Mouse (Mus musculus): ENCODE measurements around the gene Patl2. TPM values are rescaled to one million over a fixed set of nuclear protein-coding genes. Genes with fewer than 3 reads are reported as not detected.

Patl2 gene
- polyA plus RNA-seq, 1 experiment from 2014 or later, result not detected

DNA sequence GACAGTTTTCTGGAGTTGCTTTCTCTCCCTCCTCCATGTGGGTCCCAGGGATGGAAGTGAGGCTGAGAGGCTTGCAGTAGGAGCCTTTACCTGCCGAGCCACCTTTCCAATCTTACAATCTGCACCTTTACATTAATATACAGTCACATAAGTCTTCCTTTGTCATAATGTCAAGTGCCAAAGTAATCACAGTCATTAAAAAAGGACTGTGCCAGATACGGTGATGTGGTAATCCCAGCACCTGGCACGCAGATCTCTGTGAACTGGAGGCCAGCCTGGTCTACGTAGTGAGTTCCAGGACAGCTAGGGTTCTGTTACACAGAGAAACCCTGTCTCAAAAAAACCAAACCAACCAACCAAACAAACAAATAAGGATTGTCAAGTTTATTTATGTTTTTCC is 92.1 kb downstream of the Patl2 start:
- 96% methylated on average over 4 of the region's 4 CpGs for WGBS
- H3K9me3 ChIP-seq (replicated peaks), result no peaks in the 10 kb centered on the region
- ATAC-seq (replicated peaks; ENCODE audit: low FRiP score), result no peak
- peaks cover 93% of the 10 kb centered on the region for H3K36me3 ChIP-seq
- no peaks in the 10 kb centered on the region for H3K4me1 ChIP-seq
- H3K27ac ChIP-seq, result no peak overlapping the region
- H3K4me2 ChIP-seq, result no peak overlapping the region
- no peaks in the 10 kb centered on the region for H3K27me3 ChIP-seq
- no peak overlapping the region for H3K9ac ChIP-seq
- no peak overlapping the region for H3K4me3 ChIP-seq (replicated peaks)

DNA sequence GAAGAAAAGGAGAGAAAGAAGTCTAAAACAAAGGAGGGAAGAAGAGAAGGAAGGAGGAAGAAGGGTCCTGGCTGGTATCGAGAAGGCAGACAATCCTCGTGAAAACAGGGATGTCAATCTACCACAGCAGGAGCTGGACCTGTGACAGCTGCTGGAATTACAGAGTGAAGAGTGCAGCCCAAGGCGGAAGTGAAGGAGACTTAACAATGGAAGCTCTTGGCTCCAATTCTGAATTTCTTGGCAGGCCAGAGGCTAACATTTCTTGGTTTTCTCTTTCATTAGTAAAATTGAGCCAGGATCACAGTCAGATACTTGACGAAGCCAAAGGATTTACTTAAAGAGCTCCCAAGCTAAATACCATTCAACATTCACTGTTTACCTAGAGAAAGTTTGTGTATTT is 99.5 kb downstream of the Patl2 start:
- Histone ChIP-seq H3K4me2 (no peak overlapping the region), H3K9ac (no peak overlapping the region), H3K9me3 (replicated peaks) (no peaks in the 10 kb centered on the region), H3K4me1 (peaks cover 6% of the 10 kb centered on the region), H3K4me3 (replicated peaks) (no peak overlapping the region), H3K27ac (no peak overlapping the region), H3K27me3 (no peaks in the 10 kb centered on the region), H3K36me3 (peaks cover 78% of the 10 kb centered on the region)
- WGBS, result 80% methylated on average over 4 of the region's 4 CpGs
- ATAC-seq (replicated peaks; ENCODE audit: low FRiP score), result no peak

DNA sequence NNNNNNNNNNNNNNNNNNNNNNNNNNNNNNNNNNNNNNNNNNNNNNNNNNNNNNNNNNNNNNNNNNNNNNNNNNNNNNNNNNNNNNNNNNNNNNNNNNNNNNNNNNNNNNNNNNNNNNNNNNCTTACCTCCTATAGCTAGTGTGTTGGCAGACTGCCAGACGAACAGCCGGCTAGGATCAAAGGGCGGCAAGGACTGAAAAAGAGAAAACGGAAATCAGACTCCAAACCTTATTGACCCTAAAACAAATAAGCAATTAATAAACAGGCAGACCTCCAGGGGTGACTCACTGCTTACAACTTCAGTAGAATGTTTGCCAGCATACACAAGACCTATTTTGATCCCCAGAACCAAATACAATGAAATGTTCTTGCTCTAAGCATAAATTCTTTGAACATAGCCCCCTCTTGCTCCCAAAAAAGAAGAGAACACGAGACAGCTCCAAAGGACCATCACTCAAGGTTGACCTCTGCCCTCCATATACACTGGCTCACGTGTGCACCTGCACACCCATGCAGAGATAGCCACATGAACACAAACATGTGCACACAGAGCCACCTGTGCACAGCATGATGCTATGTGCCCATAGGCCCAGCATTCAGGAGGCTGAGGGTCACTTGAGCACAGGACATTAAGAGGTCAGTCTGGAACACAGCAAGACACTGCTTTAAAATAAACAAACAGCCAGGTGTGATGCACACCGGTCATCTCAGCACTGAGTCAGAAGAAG is 104.1 kb downstream of the Patl2 start:
- 31% methylated on average over 7 of the region's 7 CpGs for WGBS
- H3K4me2 ChIP-seq, result no peak overlapping the region
- ATAC-seq (replicated peaks; ENCODE audit: low FRiP score), result 0 out of 2 replicates have a peak, but pooled peaks have one; percentile 46
- H3K27ac ChIP-seq, result 0 out of 2 replicates have a peak overlapping the region, but pooled peaks have one; percentile 27
- peaks cover 70% of the 10 kb centered on the region for H3K36me3 ChIP-seq
- peaks cover 6% of the 10 kb centered on the region for H3K4me1 ChIP-seq
- no peaks in the 10 kb centered on the region for H3K27me3 ChIP-seq
- H3K9me3 ChIP-seq (replicated peaks), result no peaks in the 10 kb centered on the region
- no peak overlapping the region for H3K9ac ChIP-seq
- no peak overlapping the region for H3K4me3 ChIP-seq (replicated peaks)

Other genes with a start within 250 kb of the Patl2 start
- 54.0 and 58.2 TPM in 2 replicates for gene Ctdspl2, start 230.2 kb downstream of the Patl2 start, polyA plus RNA-seq (2015; fragmentation: Nextera tagmentation; extraction: Ambion mirVana)
- gene Mageb3, start 230.1 kb downstream of the Patl2 start, polyA plus RNA-seq (2015; fragmentation: Nextera tagmentation; extraction: Ambion mirVana), result 0.30 and 0.36 TPM in 2 replicates
- gene Eif3j1, start 157.6 kb downstream of the Patl2 start, polyA plus RNA-seq (2015; fragmentation: Nextera tagmentation; extraction: Ambion mirVana), result 12.1 and 12.5 TPM in 2 replicates
- 9.1 and 9.8 TPM in 2 replicates for gene Spg11, start 67.8 kb downstream of the Patl2 start, polyA plus RNA-seq (2015; fragmentation: Nextera tagmentation; extraction: Ambion mirVana)
- gene B2m, start 38.5 kb downstream of the Patl2 start, polyA plus RNA-seq (2015; fragmentation: Nextera tagmentation; extraction: Ambion mirVana), result 234 and 241 TPM in 2 replicates
- gene Trim69, start 25.5 kb downstream of the Patl2 start, polyA plus RNA-seq (2015; fragmentation: Nextera tagmentation; extraction: Ambion mirVana), result 0.09 TPM in 1 of 2 replicates, not detected in the other
- gene Terb2, start 83 bp upstream of the Patl2 start, polyA plus RNA-seq (2015; fragmentation: Nextera tagmentation; extraction: Ambion mirVana), result not detected in 2 replicates
- gene Sord, start 48.6 kb upstream of the Patl2 start, polyA plus RNA-seq (2015; fragmentation: Nextera tagmentation; extraction: Ambion mirVana), result 41.0 and 41.6 TPM in 2 replicates
- 0.10 and 0.19 TPM in 2 replicates for gene Duox2, start 112.3 kb upstream of the Patl2 start, polyA plus RNA-seq (2015; fragmentation: Nextera tagmentation; extraction: Ambion mirVana)
- 0.17 TPM in 1 of 2 replicates, not detected in the other for gene Duoxa2, start 112.7 kb upstream of the Patl2 start, polyA plus RNA-seq (2015; fragmentation: Nextera tagmentation; extraction: Ambion mirVana)
- 0.10 TPM in 1 of 2 replicates, not detected in the other for gene Duoxa1, start 127.5 kb upstream of the Patl2 start, polyA plus RNA-seq (2015; fragmentation: Nextera tagmentation; extraction: Ambion mirVana)
- 0.04 TPM in 1 of 2 replicates, not detected in the other for gene Duox1, start 129.5 kb upstream of the Patl2 start, polyA plus RNA-seq (2015; fragmentation: Nextera tagmentation; extraction: Ambion mirVana)
- gene Shf, start 183.0 kb upstream of the Patl2 start, polyA plus RNA-seq (2015; fragmentation: Nextera tagmentation; extraction: Ambion mirVana), result 2.4 and 2.6 TPM in 2 replicates
- gene Slc28a2, start 240.3 kb upstream of the Patl2 start, polyA plus RNA-seq (2015; fragmentation: Nextera tagmentation; extraction: Ambion mirVana), result 0.54 and 0.82 TPM in 2 replicates

Data from kidney, embryonic 15.5 days (tissue).